7 mouse cellular contexts compared by ENCODE assay signal in genomic region chr10:84916810-84917730, GRCm38 (mm10). TPM values are rescaled to one million over a fixed set of nuclear protein-coding genes. Genes with fewer than 3 reads are reported as not detected.
A peak's percentile ranks its signal among the peaks of the same experiment; 100 is the strongest.
DNase-seq lines count a peak whose midpoint lies in the region; ATAC-seq and TF ChIP-seq lines count a peak whose summit lies in the region.

TSS of gene Ric8b (plus strand) at chr10:84917616.

- peak within 1 kb of the TSS; percentile 69 for H3K9ac ChIP-seq in intestine, postnatal 0 days (ENCODE audit: low read depth, low read length)
- H3K9ac ChIP-seq in midbrain, embryonic 12.5 days (replicated peaks): peak within 1 kb of the TSS; percentile 86

- DNase-seq in adrenal gland, postnatal 10 days: peak; percentile 98
- peak; percentile 97 for DNase-seq in embryonic facial prominence, embryonic 10.5 days (ENCODE audit: low spot score)
- peak; percentile 88 for DNase-seq in gonadal fat pad, adult 2 months (ENCODE audit: low read depth)
- peak; percentile 96 for DNase-seq in left cerebral cortex, postnatal 4 days

- WGBS in embryonic facial prominence, embryonic 10.5 days: under 1% methylated on average over 51 of the region's 51 CpGs
- WGBS in intestine, postnatal 0 days: under 1% methylated on average over 48 of the region's 51 CpGs
- under 1% methylated on average over 43 of the region's 51 CpGs for WGBS in midbrain, embryonic 12.5 days
- WGBS in small intestine, adult 2 months: under 1% methylated on average over 50 of the region's 51 CpGs

- peak; percentile 98 for ATAC-seq in intestine, postnatal 0 days
- ATAC-seq in midbrain, embryonic 12.5 days (ENCODE audit: low FRiP score, low read depth): peak; percentile 96

- intact Hi-C loops in left cerebral cortex, postnatal 4 days (cut with DNase I): no loop called here

- H3K4me3 ChIP-seq in embryonic facial prominence, embryonic 10.5 days: peak within 1 kb of the TSS; percentile 87
- H3K4me3 ChIP-seq in intestine, postnatal 0 days (ENCODE audit: low read depth, low read length): peak within 1 kb of the TSS; percentile 84
- H3K4me3 ChIP-seq in midbrain, embryonic 12.5 days: peak within 1 kb of the TSS; percentile 83
- peak within 1 kb of the TSS; percentile 80 for H3K4me3 ChIP-seq in small intestine, adult 2 months (ENCODE audit: low read depth, low read length)

- TF ChIP-seq CTCF in intestine, postnatal 0 days (IDR thresholded peaks at IDR 0.05; ENCODE audit: low read depth): peak; percentile 24; the same call in 1 of the 2 replicates
- TF ChIP-seq CTCF in small intestine, adult 2 months (IDR thresholded peaks at IDR 0.05; ENCODE audit: extremely low read depth, insufficient read length, insufficient replicate concordance, low read depth, low read length): no peak

- peaks cover 9% of the 10 kb centered on the region; the same call in 1 of the 2 replicates for H3K36me3 ChIP-seq in embryonic facial prominence, embryonic 10.5 days (replicated peaks)
- H3K36me3 ChIP-seq in intestine, postnatal 0 days (ENCODE audit: control insufficient read depth, insufficient read depth): no peaks in the 10 kb centered on the region
- H3K36me3 ChIP-seq in midbrain, embryonic 12.5 days: no peaks in the 10 kb centered on the region
- H3K36me3 ChIP-seq in small intestine, adult 2 months (ENCODE audit: control insufficient read depth, insufficient read depth, low read length): no peaks in the 10 kb centered on the region

- H3K27me3 ChIP-seq in embryonic facial prominence, embryonic 10.5 days (replicated peaks; ENCODE audit: low read depth, poor library complexity, severe bottlenecking): no peaks in the 10 kb centered on the region
- no peaks in the 10 kb centered on the region for H3K27me3 ChIP-seq in intestine, postnatal 0 days (replicated peaks; ENCODE audit: control insufficient read depth, insufficient read depth, low read length)
- no peaks in the 10 kb centered on the region for H3K27me3 ChIP-seq in midbrain, embryonic 12.5 days
- H3K27me3 ChIP-seq in small intestine, adult 2 months (ENCODE audit: control insufficient read depth, insufficient read depth, low read length): no peaks in the 10 kb centered on the region

- H3K4me2 ChIP-seq in intestine, postnatal 0 days (replicated peaks; ENCODE audit: low read depth): peak within 1 kb of the TSS; percentile 75
- H3K4me2 ChIP-seq in midbrain, embryonic 12.5 days (replicated peaks): peak within 1 kb of the TSS; percentile 84

- peak; percentile 66; the same call in 1 of the 2 replicates for TF ChIP-seq POLR2A in small intestine, adult 2 months (IDR thresholded peaks at IDR 0.05; ENCODE audit: low read depth, low read length)

- H3K9me3 ChIP-seq in embryonic facial prominence, embryonic 10.5 days: no peaks in the 10 kb centered on the region
- no peaks in the 10 kb centered on the region for H3K9me3 ChIP-seq in intestine, postnatal 0 days (ENCODE audit: control insufficient read depth)
- H3K9me3 ChIP-seq in midbrain, embryonic 12.5 days: no peaks in the 10 kb centered on the region

- H3K4me1 ChIP-seq in embryonic facial prominence, embryonic 10.5 days: peaks cover 21% of the 10 kb centered on the region
- 0 out of 2 replicates have a peak, but pooled peaks cover 9% of the 10 kb centered on the region for H3K4me1 ChIP-seq in intestine, postnatal 0 days (replicated peaks; ENCODE audit: control insufficient read depth, insufficient read depth, low read length)
- peaks cover 15% of the 10 kb centered on the region for H3K4me1 ChIP-seq in midbrain, embryonic 12.5 days
- H3K4me1 ChIP-seq in small intestine, adult 2 months (ENCODE audit: control insufficient read depth, insufficient read depth, insufficient read length, low read length): no peaks in the 10 kb centered on the region

- peak within 1 kb of the TSS; percentile 97 for H3K27ac ChIP-seq in embryonic facial prominence, embryonic 10.5 days (replicated peaks)
- peak within 1 kb of the TSS; percentile 87 for H3K27ac ChIP-seq in intestine, postnatal 0 days (ENCODE audit: low read depth, low read length)
- peak within 1 kb of the TSS; percentile 92 for H3K27ac ChIP-seq in midbrain, embryonic 12.5 days (replicated peaks)
- peak within 1 kb of the TSS; percentile 93 for H3K27ac ChIP-seq in small intestine, adult 2 months (ENCODE audit: insufficient read depth, low read depth, low read length)

RNA-seq across cellular contexts. Expression of gene Ric8b, which starts in this region (rescaled TPM):
- 10 to 100 TPM; 26.6 to 31.8 TPM for total RNA-seq in adrenal gland, postnatal 10 days (2021)
- polyA plus RNA-seq in embryonic facial prominence, embryonic 10.5 days (2016; fragmentation: Nextera tagmentation; extraction: Ambion mirVana): 26.5 and 27.7 TPM in 2 replicates
- polyA plus RNA-seq in gonadal fat pad, adult 2 months (2012; rRNA removed): 15.1 and 18.5 TPM in 2 replicates
- 6.7 and 7.0 TPM in 2 replicates for polyA plus RNA-seq in intestine, postnatal 0 days (2015; fragmentation: Nextera tagmentation; extraction: Ambion mirVana)
- 10 to 100 TPM; 47.9 to 49.0 TPM for total RNA-seq in left cerebral cortex, postnatal 4 days (2021)
- 37.2 and 37.6 TPM in 2 replicates for polyA plus RNA-seq in midbrain, embryonic 12.5 days (2016; fragmentation: Nextera tagmentation; extraction: Ambion mirVana)
- 2.2 and 4.2 TPM in 2 replicates for polyA plus RNA-seq in small intestine, adult 2 months (2012; rRNA removed)

Comparison
In these comparisons a context has a peak if more than half of its experiments do, and no peak if none do; other contexts are left out.
1. Peak in every context shown above with its lines: DNase-seq, ATAC-seq, H3K4me3 ChIP-seq and H3K27ac ChIP-seq.